Mouse (Mus musculus) liver, embryonic 14.5 days (tissue): ENCODE results near the gene Rab3d. TPM values are rescaled to one million over a fixed set of nuclear protein-coding genes. Genes with fewer than 3 reads are reported as not detected.
A peak's percentile ranks its signal among the peaks of the same experiment; 100 is the strongest.

ENCODE experiments used
- ATAC-seq: fragments of 200-750 bp; cut with Nextera tagmentation; 2 replicates; pipeline ENCODE4 v1.8.0; 2017; ENCODE audit warnings: moderate number of reproducible peaks, mild to moderate bottlenecking, moderate library complexity; ENCODE audit not compliant: insufficient read depth
- DNase-seq, 3 experiments: peaks; one replicate each; pipeline ENCODE4 v3.0.0-alpha.2; 2012 to 2013; ENCODE audit warnings: low read depth in 3 of 3, low spot score in 3 of 3
- H3K27ac ChIP-seq: fragments of 300-500 bp; sonication (generic); 2 replicates; pipeline ENCODE4 v1.5.1; 2014; ENCODE audit warnings: moderate library complexity, mild to moderate bottlenecking, control low read depth, inconsistent platforms
- H3K27me3 ChIP-seq: fragments of 300-500 bp; sonication (generic); 2 replicates; pipeline ENCODE4 v1.6.1; 2014; ENCODE audit warnings: mild to moderate bottlenecking, low read length, moderate library complexity; ENCODE audit not compliant: control insufficient read depth, insufficient read depth
- H3K36me3 ChIP-seq: fragments of 300-500 bp; sonication (generic); replicated peaks from 2 replicates; pipeline ENCODE4 v1.6.1; 2014; ENCODE audit warnings: low read depth; ENCODE audit not compliant: control insufficient read depth, insufficient read depth
- H3K4me1 ChIP-seq, 2 experiments: fragments of 200-500 bp in 1 of 2; fragments of 300-500 bp in 1 of 2; sonication (generic) in 1 of 2; replicated peaks; 2 replicates each; pipeline ENCODE4 v1.6.1; 2012 to 2014; ENCODE audit warnings: antibody characterized with exemption in 1 of 2, inconsistent platforms in 1 of 2, low read length in 1 of 2; ENCODE audit not compliant: control insufficient read depth in 2 of 2, insufficient read depth in 2 of 2
- H3K4me2 ChIP-seq: fragments of 300-500 bp; sonication (generic); 2 replicates; pipeline ENCODE4 v1.6.1; 2014; ENCODE audit warnings: low read depth, mild to moderate bottlenecking, control low read depth, moderate library complexity
- H3K4me3 ChIP-seq, 2 experiments: fragments of 200-500 bp in 1 of 2; fragments of 300-500 bp in 1 of 2; sonication (generic) in 1 of 2; 2 replicates each; pipeline ENCODE4 v1.5.1; 2012 to 2014; ENCODE audit warnings: low read depth in 2 of 2, low read length in 2 of 2, mild to moderate bottlenecking in 2 of 2, control low read depth in 1 of 2, inconsistent platforms in 1 of 2, moderate library complexity in 1 of 2; ENCODE audit not compliant: insufficient read depth in 1 of 2
- H3K9ac ChIP-seq: fragments of 300-500 bp; sonication (generic); replicated peaks from 2 replicates; pipeline ENCODE4 v1.6.1; 2014; ENCODE audit warnings: mild to moderate bottlenecking, control low read depth, moderate library complexity
- H3K9me3 ChIP-seq: fragments of 300-500 bp; sonication (generic); 2 replicates; pipeline ENCODE4 v1.6.1; 2016; ENCODE audit warnings: low read length, mixed read lengths; ENCODE audit not compliant: control insufficient read depth
- CTCF ChIP-seq: IDR thresholded peaks from 2 replicates; pipeline ENCODE4 v1.5.1; 2016; ENCODE audit warnings: antibody characterized with exemption, low read depth, control low read depth
- EP300 ChIP-seq: IDR thresholded peaks from 2 replicates; pipeline ENCODE4 v1.6.1; 2016; ENCODE audit warnings: antibody characterized with exemption, low read depth
- WGBS: fragments of 180-500 bp; shearing (Covaris S2); extraction: QIAGEN DNeasy Blood & Tissue Kit; methylation state at CpG from one replicate; pipeline ENCODE4 v1.1.7; 2014; ENCODE audit not compliant: insufficient replicate concordance; 5-methylcytosine and 5-hydroxymethylcytosine counted together
- polyA plus RNA-seq, 2 experiments: library from polyadenylated mRNA; depleted of rRNA in 1 of 2; stranded (reverse) in 1 of 2; unstranded in 1 of 2; fragments of >200 nt; fragmentation: Nextera tagmentation in 1 of 2; extraction: Ambion mirVana in 1 of 2; gene quantifications; 2 replicates each; pipeline versions ENCODE4 v1.2.1 to v1.2.3; 2012 to 2014

Rab3d gene
- polyA plus RNA-seq, 2 experiments, result 6.4 to 6.7 TPM

DNA sequence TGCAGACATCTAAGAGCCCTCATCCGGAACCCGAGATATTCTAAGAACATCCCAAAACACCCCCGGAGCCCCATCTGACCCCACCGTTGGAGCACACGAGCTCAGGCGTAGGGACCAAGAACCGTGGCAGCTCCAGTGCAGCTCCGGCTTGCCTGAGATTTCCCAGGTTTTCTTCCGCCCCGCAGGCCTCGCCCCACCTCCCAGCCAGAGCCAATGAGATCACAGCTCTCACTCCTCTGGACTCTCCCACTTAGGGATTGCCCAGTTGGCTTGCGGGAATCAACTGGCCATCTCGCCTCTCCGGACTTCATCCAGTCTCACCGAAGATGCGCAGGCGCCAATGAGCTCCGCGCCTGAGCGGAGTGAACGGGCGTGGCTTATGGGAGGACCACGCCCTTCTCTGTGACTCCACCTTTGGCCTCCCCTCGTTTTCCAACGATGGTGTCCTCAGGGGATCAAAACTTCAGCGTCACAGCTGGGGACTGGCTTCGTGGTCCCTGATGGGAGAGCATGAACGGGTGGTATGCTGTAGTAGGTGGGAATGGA, 9.3 kb upstream of the Rab3d start, which contains the start of the genes Ccdc159 and Tmem205:
Ccdc159 (plus strand) TSS at position 264 of the 546 bp plus-strand sequence.
Tmem205 (minus strand) TSS at position 349 of the 546 bp plus-strand sequence.
- peak within 1 kb of the TSS; percentile 54 for H3K4me2 ChIP-seq
- H3K4me1 ChIP-seq, result peaks cover 8 to 20% of the 10 kb centered on the region in 2 experiments
- H3K9ac ChIP-seq, result no peak within 1 kb of the TSS; the same call in 1 of the 2 replicates
- ATAC-seq, result peak; percentile 80
- H3K9me3 ChIP-seq, result no peaks in the 10 kb centered on the region
- DNase-seq, result peak; percentile 63 to 74 (median 66)
- no peaks in the 10 kb centered on the region for H3K36me3 ChIP-seq
- TF ChIP-seq EP300 (no peak), CTCF (no peak)
- peak within 1 kb of the TSS; percentile 26 to 46 for H3K4me3 ChIP-seq
- H3K27me3 ChIP-seq, result no peaks in the 10 kb centered on the region
- H3K27ac ChIP-seq, result no peak within 1 kb of the TSS
- WGBS, result under 1% methylated on average over 28 of the region's 28 CpGs

DNA sequence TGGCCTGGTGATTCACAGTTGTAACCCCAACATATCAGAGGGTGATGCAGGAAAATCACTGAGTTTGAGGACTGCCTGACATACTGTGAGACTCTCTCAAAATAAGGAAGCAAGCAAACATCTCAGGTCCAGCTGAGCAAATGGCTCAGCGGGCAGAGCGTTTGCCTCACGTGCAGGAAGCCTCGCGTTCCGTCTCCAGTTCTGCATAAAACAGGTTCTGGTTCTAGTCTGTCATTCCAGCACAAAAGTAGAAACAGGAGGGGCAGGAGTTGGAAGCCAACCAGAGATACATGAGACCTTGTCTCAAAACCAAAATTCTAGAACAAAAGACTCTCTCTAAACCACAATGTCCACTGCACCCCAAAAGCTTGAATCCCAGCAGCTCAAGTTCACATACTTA, 8.8 kb upstream of the Rab3d start:
- Histone ChIP-seq H3K9ac (no peak overlapping the region; the same call in 1 of the 2 replicates), H3K27me3 (no peaks in the 10 kb centered on the region), H3K4me3 (peak overlapping the region; percentile 26 to 46), H3K4me2 (peak overlapping the region; percentile 54), H3K4me1 (peaks cover 8 to 20% of the 10 kb centered on the region in 2 experiments), H3K9me3 (no peaks in the 10 kb centered on the region), H3K36me3 (no peaks in the 10 kb centered on the region), H3K27ac (no peak overlapping the region)
- no peak for DNase-seq
- ATAC-seq, result no peak
- WGBS, result 8% methylated on average over 6 of the region's 6 CpGs
- TF ChIP-seq EP300 (no peak), CTCF (no peak)

DNA sequence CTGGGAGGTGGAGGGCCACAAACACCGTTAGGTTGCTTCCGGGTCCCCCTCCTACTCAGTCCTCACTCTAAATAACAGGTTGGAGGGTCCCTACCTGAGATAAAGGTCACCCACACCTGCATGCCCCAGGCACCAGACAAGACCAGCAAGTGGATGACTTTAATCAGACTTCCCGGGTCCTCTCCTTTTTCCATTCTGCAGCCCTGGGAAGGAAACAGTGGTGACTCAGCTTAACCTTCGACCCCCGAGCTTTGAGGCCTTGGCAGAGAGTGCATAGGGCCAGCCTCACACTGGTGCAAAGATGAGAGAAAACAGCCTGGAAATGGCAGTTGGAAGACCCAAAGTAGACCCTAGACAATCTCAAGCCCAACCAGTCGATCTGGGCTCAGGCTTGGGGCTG, 8.2 kb upstream of the Rab3d start:
- WGBS, result 57% methylated on average over 6 of the region's 6 CpGs
- Histone ChIP-seq H3K9ac (no peak overlapping the region), H3K36me3 (no peaks in the 10 kb centered on the region), H3K27me3 (no peaks in the 10 kb centered on the region), H3K27ac (no peak overlapping the region), H3K4me2 (peak overlapping the region; percentile 54), H3K4me3 (peak overlapping the region in 1 of 2 experiments; percentile 46; a peak in 2 of 4 replicates), H3K9me3 (no peaks in the 10 kb centered on the region), H3K4me1 (peaks cover 8 to 20% of the 10 kb centered on the region in 2 experiments)
- no peak for ATAC-seq
- TF ChIP-seq EP300 (no peak), CTCF (no peak)
- no peak for DNase-seq

DNA sequence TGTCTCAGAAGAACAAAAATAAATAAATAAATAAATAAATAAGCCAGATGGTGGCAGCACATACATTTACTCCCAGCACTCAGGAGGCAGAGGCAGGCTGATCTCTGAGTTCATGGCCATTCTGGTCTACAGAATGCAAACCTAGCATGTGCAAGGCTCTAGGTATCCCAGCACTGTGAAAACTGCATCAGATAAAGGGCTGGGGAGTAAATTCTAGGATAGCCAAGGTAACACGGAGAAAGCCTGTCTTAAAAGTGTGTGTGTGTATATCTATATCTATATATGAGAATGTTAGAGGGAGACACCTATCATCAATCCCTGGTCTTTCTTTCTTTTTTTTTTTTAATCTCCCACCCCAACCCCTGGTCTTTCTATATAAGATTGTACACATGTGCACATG, 7.5 kb upstream of the Rab3d start:
- Histone ChIP-seq H3K9me3 (no peaks in the 10 kb centered on the region), H3K36me3 (no peaks in the 10 kb centered on the region), H3K4me1 (peaks cover 8 to 20% of the 10 kb centered on the region in 2 experiments), H3K9ac (no peak overlapping the region), H3K4me3 (no peak overlapping the region), H3K4me2 (no peak overlapping the region; the same call in 1 of the 2 replicates), H3K27me3 (no peaks in the 10 kb centered on the region), H3K27ac (no peak overlapping the region)
- TF ChIP-seq EP300 (no peak), CTCF (no peak)
- DNase-seq, result no peak
- ATAC-seq, result no peak
- WGBS, result 78% methylated on average over 1 of the region's 1 CpGs

DNA sequence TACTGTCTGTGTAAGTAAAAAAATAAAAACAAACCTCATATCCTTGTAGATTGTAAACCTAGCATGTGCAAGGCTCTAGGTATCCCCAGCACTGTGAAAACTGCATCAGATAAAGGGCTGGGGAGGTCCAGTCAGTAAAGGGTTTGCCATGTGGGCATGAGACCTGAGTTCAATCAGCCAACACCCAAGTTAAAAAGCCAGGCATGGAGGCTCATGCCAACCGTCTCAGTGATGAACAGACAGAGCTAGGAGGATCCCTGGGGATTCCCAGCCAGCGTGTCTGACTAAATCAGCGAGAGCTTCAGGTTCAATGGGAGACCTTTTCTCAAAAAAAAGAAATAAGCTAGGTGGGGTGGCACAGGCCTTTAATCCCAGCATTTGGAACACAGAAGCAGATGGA, 7.0 kb upstream of the Rab3d start:
- Histone ChIP-seq H3K27ac (no peak overlapping the region), H3K36me3 (no peaks in the 10 kb centered on the region), H3K9me3 (no peaks in the 10 kb centered on the region), H3K4me3 (no peak overlapping the region), H3K4me1 (peaks cover 8 to 20% of the 10 kb centered on the region in 2 experiments), H3K27me3 (no peaks in the 10 kb centered on the region), H3K9ac (no peak overlapping the region), H3K4me2 (no peak overlapping the region)
- ATAC-seq (no peak), DNase-seq (no peak)
- 80% methylated on average over 3 of the region's 3 CpGs for WGBS
- TF ChIP-seq EP300 (no peak), CTCF (no peak)
